Mouse (Mus musculus): ENCODE measurements around the gene Gm20458. TPM values are rescaled to one million over a fixed set of nuclear protein-coding genes. Genes with fewer than 3 reads are reported as not detected.
A peak's percentile ranks its signal among the peaks of the same experiment; 100 is the strongest.

Gm20458 gene
- polyA plus RNA-seq (2016; fragmentation: Nextera tagmentation; extraction: Ambion mirVana), result 3.8 and 6.9 TPM in 2 replicates

DNA sequence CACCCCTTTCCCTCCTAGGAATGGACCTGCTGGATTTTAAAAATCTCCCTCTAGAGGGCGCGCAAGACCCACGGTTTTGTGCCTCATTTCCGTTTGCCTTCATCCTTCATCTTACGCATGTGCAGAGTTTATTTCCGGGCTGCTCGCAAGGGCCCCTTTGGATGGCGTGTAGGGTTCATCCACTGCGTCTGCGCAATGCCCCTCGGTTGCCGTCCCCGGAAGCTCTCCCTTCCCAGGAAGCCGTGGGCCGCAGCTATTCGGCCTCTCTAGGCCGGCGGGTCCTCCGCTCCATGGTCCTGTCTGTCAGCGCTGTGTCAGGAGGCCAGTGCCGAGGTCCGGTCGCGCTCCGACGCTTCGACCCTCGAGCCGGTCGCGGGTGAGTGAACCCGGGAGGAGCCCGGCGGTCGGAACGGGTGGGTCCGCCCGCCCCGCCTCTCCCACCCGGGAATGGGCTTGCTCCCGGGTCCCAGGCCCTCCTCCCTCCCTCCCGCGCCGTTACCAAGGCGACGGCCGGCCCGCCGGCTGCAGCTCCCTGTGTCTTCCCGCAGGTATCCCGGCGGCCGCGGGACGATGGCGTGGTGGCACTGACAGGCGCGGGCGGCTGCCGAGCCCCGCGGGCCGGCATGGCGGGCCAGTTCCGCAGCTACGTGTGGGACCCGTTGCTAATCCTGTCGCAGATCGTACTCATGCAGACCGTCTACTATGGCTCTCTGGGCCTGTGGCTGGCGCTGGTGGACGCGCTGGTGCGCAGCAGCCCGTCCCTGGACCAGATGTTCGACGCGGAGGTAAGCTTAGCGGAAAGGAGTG is at the start of gene Gm20458:
Gene Gm20458 (plus strand): TSS at position 223 of the 807 bp plus-strand sequence.
- peaks cover 24% of the 10 kb centered on the region for H3K4me1 ChIP-seq
- H3K36me3 ChIP-seq, result peaks cover 25% of the 10 kb centered on the region
- WGBS, result under 1% methylated on average over 70 of the region's 79 CpGs
- no peaks in the 10 kb centered on the region for H3K9me3 ChIP-seq
- peak within 1 kb of the TSS; percentile 75 for H3K9ac ChIP-seq (replicated peaks)
- H3K27ac ChIP-seq (replicated peaks), result peak within 1 kb of the TSS; percentile 87
- H3K4me2 ChIP-seq (replicated peaks), result peak within 1 kb of the TSS; percentile 69
- H3K27me3 ChIP-seq, result no peaks in the 10 kb centered on the region
- peak; percentile 98 for ATAC-seq (ENCODE audit: low FRiP score, low read depth)
- peak within 1 kb of the TSS; percentile 71 for H3K4me3 ChIP-seq

- peak overlapping the region; percentile 6; the same call in 1 of the 2 replicates for H3K4me3 ChIP-seq
- H3K36me3 ChIP-seq, result no peaks in the 10 kb centered on the region
- 34% methylated on average over 27 of the region's 28 CpGs for WGBS
- H3K4me2 ChIP-seq (replicated peaks), result peak overlapping the region; percentile 30
- no peaks in the 10 kb centered on the region for H3K9me3 ChIP-seq
- no peak overlapping the region for H3K9ac ChIP-seq (replicated peaks)
- H3K27ac ChIP-seq (replicated peaks), result no peak overlapping the region
- H3K4me1 ChIP-seq, result no peaks in the 10 kb centered on the region
- no peak for ATAC-seq (ENCODE audit: low FRiP score, low read depth)
- peaks cover 41% of the 10 kb centered on the region for H3K27me3 ChIP-seq
These were observed 46.6 kb upstream of the Gm20458 start for GRCm38 (mm10) chr2:164414167-164414566.

DNA sequence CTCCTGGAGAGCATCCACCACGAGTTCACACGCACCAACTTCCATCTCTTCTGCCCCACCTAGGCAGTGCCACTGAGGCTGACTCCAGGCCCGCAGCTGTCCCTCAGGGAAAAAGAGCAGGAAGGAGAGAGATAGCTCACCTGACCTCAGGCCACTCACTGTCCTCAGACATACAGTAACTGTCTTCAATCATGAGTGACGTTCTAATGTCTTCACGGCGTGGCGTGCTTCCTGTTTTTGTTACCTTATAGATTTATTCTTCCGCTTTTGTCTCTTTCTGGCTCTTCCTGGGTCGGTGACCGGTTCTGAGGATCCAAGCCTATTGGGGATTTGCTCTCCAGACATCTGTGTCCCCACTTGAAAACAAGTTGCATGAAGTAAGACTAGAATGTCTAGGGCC is 46.2 kb upstream of the Gm20458 start:
- H3K27ac ChIP-seq (replicated peaks), result no peak overlapping the region
- no peak for ATAC-seq (ENCODE audit: low FRiP score, low read depth)
- WGBS, result 75% methylated on average over 10 of the region's 10 CpGs
- H3K27me3 ChIP-seq, result peaks cover 37% of the 10 kb centered on the region
- H3K9me3 ChIP-seq, result no peaks in the 10 kb centered on the region
- H3K4me2 ChIP-seq (replicated peaks), result peak overlapping the region; percentile 30
- H3K4me3 ChIP-seq, result peak overlapping the region; percentile 6; the same call in 1 of the 2 replicates
- no peaks in the 10 kb centered on the region for H3K36me3 ChIP-seq
- H3K9ac ChIP-seq (replicated peaks), result no peak overlapping the region
- H3K4me1 ChIP-seq, result no peaks in the 10 kb centered on the region

DNA sequence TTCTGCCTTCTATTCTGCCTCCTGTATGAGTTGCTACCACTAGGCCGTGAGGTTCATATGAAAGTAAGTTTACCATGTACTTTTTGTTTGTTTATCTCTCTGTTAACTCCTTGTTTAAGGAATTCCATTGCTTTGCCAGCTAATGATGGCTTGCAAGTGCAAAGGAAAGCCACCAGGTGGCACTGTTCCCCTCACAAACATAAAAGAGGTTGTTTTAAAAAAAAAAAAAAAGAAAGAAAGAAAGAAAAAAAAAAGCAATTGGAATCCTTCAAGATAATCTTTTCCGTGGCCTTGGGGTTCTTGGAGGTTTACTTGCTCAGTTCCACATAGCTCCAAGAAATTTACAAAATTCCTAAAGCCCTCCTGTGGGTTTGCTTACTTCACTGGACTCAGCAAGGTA is 43.6 kb upstream of the Gm20458 start:
- ATAC-seq (ENCODE audit: low FRiP score, low read depth), result no peak
- Histone ChIP-seq H3K9me3 (no peaks in the 10 kb centered on the region), H3K4me3 (no peak overlapping the region), H3K9ac (replicated peaks) (no peak overlapping the region), H3K36me3 (no peaks in the 10 kb centered on the region), H3K27me3 (peaks cover 22% of the 10 kb centered on the region), H3K27ac (replicated peaks) (no peak overlapping the region), H3K4me2 (replicated peaks) (no peak overlapping the region), H3K4me1 (no peaks in the 10 kb centered on the region)
- 2% methylated on average over 2 of the region's 2 CpGs for WGBS

- Histone ChIP-seq H3K27me3 (peaks cover 17% of the 10 kb centered on the region), H3K4me3 (no peak overlapping the region), H3K27ac (replicated peaks) (no peak overlapping the region), H3K9ac (replicated peaks) (no peak overlapping the region), H3K4me2 (replicated peaks) (no peak overlapping the region), H3K36me3 (no peaks in the 10 kb centered on the region), H3K9me3 (no peaks in the 10 kb centered on the region), H3K4me1 (no peaks in the 10 kb centered on the region)
- 27% methylated on average over 3 of the region's 3 CpGs for WGBS
- no peak for ATAC-seq (ENCODE audit: low FRiP score, low read depth)
These were observed 42.4 kb upstream of the Gm20458 start for GRCm38 (mm10) chr2:164418308-164418875.

DNA sequence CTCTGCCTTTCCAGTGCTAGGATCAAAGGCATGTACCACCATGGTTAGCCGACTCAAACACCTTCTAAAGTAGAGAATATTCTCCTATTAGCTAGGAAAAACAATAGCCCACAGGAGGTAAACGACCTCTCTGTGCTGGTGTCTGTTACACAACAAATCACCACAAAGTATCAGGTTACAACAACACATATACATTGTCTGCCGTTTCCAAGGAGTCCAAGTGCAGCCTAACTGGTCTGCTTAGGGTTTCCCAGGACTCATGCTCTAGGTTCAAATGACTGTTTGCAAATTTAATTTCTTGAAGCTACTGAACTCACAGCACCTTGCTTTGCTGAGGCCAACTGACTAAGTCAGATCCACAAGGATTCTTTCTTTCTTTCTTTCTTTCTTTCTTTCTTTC is 41.3 kb upstream of the Gm20458 start:
- no peak for ATAC-seq (ENCODE audit: low FRiP score, low read depth)
- no peak overlapping the region for H3K4me2 ChIP-seq (replicated peaks)
- H3K4me1 ChIP-seq, result no peaks in the 10 kb centered on the region
- no peaks in the 10 kb centered on the region for H3K36me3 ChIP-seq
- H3K4me3 ChIP-seq, result no peak overlapping the region
- H3K27ac ChIP-seq (replicated peaks), result no peak overlapping the region
- H3K9me3 ChIP-seq, result 0 out of 2 replicates have a peak, but pooled peaks cover 2% of the 10 kb centered on the region
- 9% methylated on average over 3 of the region's 3 CpGs for WGBS
- peaks cover 6% of the 10 kb centered on the region for H3K27me3 ChIP-seq
- H3K9ac ChIP-seq (replicated peaks), result no peak overlapping the region

- H3K9ac ChIP-seq (replicated peaks), result no peak overlapping the region
- H3K4me3 ChIP-seq, result no peak overlapping the region
- 0 out of 2 replicates have a peak, but pooled peaks cover 2% of the 10 kb centered on the region for H3K9me3 ChIP-seq
- no peak for ATAC-seq (ENCODE audit: low FRiP score, low read depth)
- H3K27me3 ChIP-seq, result no peaks in the 10 kb centered on the region; the same call in 1 of the 2 replicates
- H3K36me3 ChIP-seq, result no peaks in the 10 kb centered on the region
- no peak overlapping the region for H3K27ac ChIP-seq (replicated peaks)
- H3K4me2 ChIP-seq (replicated peaks), result no peak overlapping the region
- WGBS, result 88% methylated on average over 7 of the region's 7 CpGs
- H3K4me1 ChIP-seq, result no peaks in the 10 kb centered on the region
These were observed 39.5 kb upstream of the Gm20458 start for GRCm38 (mm10) chr2:164421306-164421705.

DNA sequence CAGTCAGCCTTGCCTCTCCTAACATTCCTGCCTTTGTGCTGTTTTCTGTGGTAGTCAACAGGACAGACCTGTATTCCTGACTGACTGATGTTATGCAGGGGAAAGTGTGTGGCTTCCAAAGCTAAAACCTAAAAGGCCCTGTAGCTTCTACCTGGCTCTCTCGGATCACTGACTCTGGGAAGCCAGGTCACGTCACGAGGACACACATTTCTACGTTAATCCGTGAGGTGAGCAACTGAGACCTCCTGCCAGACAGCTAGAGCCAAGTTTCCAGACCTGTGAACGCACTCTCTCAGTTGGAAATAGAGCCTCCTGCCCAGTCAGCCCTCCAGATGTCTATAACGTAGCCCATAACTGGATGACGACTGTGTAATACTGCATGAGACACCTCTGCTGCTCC is 38.8 kb upstream of the Gm20458 start:
- Histone ChIP-seq H3K4me2 (replicated peaks) (no peak overlapping the region), H3K27ac (replicated peaks) (no peak overlapping the region), H3K9ac (replicated peaks) (no peak overlapping the region), H3K4me3 (no peak overlapping the region), H3K36me3 (no peaks in the 10 kb centered on the region), H3K9me3 (0 out of 2 replicates have a peak, but pooled peaks cover 2% of the 10 kb centered on the region), H3K27me3 (no peaks in the 10 kb centered on the region), H3K4me1 (no peaks in the 10 kb centered on the region)
- WGBS, result 81% methylated on average over 8 of the region's 8 CpGs
- no peak for ATAC-seq (ENCODE audit: low FRiP score, low read depth)

DNA sequence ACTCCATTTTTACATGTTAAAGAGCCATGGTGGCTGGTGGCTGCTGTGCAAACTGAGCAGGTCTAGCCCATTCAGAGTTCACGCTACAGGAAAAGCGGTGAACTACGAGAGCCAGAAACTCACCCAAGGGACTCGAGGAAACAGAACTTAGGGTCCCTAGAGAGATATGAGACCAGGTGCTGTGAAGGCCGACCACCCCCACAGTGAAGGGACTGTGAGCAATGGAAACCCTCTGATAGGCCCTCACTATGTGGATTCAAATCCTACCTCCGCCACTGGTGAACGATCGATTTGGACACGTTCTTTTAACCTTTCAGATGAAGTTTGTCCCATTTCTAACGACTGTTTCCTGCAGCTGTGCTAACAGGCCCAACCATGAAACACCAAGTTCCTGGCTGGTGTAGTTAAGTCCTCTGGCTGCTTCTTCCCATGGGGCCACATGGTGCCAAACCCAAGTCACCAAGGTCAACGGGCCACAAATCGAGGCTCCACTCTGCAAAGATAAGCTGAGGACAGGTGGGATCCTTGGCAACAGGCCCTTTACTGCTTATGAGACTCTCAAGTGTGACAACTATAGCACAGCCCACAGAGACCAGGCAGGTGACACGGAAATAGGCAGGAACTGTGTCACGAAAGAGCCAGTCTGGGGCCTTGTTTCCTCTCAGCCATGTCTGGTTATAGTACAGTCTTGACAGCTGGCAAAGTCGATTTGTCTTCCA is 37.9 kb upstream of the Gm20458 start:
- Histone ChIP-seq H3K9me3 (0 out of 2 replicates have a peak, but pooled peaks cover 2% of the 10 kb centered on the region), H3K4me2 (replicated peaks) (no peak overlapping the region), H3K9ac (replicated peaks) (no peak overlapping the region), H3K4me1 (no peaks in the 10 kb centered on the region), H3K36me3 (no peaks in the 10 kb centered on the region), H3K27me3 (no peaks in the 10 kb centered on the region), H3K27ac (replicated peaks) (no peak overlapping the region), H3K4me3 (no peak overlapping the region)
- 91% methylated on average over 15 of the region's 15 CpGs for WGBS
- ATAC-seq (ENCODE audit: low FRiP score, low read depth), result no peak

DNA sequence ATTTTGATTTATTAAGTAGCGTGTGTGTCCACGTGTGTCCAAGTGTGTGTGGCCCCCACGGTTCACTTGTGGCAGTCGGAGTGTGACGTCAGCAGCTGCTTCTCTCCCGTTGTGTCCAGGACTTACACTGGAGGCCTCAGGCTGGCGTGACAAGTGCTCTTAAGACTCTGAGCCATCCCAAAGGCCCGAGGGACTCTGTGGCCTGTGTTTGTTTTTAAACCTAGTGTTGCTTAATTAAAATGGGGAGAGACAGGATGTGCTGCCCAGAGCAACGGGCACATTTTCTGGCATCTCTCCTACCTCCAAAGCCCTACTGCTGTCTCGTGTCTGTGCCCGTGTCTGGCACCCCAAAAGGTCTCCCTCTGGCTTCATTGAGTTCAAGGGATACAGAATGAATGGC is 37.3 kb upstream of the Gm20458 start:
- H3K27me3 ChIP-seq, result no peaks in the 10 kb centered on the region
- no peaks in the 10 kb centered on the region for H3K4me1 ChIP-seq
- H3K4me3 ChIP-seq, result no peak overlapping the region
- H3K36me3 ChIP-seq, result no peaks in the 10 kb centered on the region
- H3K9ac ChIP-seq (replicated peaks), result no peak overlapping the region
- H3K4me2 ChIP-seq (replicated peaks), result no peak overlapping the region
- 92% methylated on average over 11 of the region's 11 CpGs for WGBS
- ATAC-seq (ENCODE audit: low FRiP score, low read depth), result no peak
- no peak overlapping the region for H3K27ac ChIP-seq (replicated peaks)
- 0 out of 2 replicates have a peak, but pooled peaks cover 2% of the 10 kb centered on the region for H3K9me3 ChIP-seq

DNA sequence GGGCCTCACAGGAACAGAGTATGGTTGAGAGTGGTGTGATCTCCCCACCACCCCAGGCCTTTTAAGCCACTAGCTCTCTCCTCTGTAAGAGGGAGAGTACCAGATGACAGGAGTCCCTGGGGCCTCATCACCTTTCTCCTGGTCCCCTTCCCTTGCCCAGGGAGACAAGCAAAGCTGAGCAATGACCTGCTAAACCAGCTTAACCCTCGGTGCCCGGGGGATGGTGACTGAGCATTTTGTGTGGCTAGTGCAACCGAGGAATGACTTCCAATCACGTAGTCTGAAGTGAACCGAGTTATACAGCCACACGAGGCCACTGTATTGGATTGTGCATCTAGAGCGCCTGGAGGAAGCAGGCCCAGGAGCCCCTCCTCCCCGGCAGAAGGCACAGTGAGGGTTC is 36.4 kb upstream of the Gm20458 start:
- Histone ChIP-seq H3K4me3 (no peak overlapping the region), H3K9ac (replicated peaks) (no peak overlapping the region), H3K4me2 (replicated peaks) (no peak overlapping the region), H3K36me3 (no peaks in the 10 kb centered on the region), H3K27ac (replicated peaks) (no peak overlapping the region), H3K27me3 (no peaks in the 10 kb centered on the region), H3K4me1 (no peaks in the 10 kb centered on the region), H3K9me3 (0 out of 2 replicates have a peak, but pooled peaks cover 2% of the 10 kb centered on the region)
- no peak for ATAC-seq (ENCODE audit: low FRiP score, low read depth)
- 85% methylated on average over 8 of the region's 8 CpGs for WGBS

- Histone ChIP-seq H3K4me1 (no peaks in the 10 kb centered on the region), H3K9ac (replicated peaks) (no peak overlapping the region), H3K27me3 (no peaks in the 10 kb centered on the region), H3K36me3 (no peaks in the 10 kb centered on the region), H3K4me2 (replicated peaks) (no peak overlapping the region), H3K4me3 (no peak overlapping the region), H3K9me3 (0 out of 2 replicates have a peak, but pooled peaks cover 2% of the 10 kb centered on the region), H3K27ac (replicated peaks) (no peak overlapping the region)
- no peak for ATAC-seq (ENCODE audit: low FRiP score, low read depth)
- 92% methylated on average over 5 of the region's 5 CpGs for WGBS
These were observed 35.4 kb upstream of the Gm20458 start for GRCm38 (mm10) chr2:164425401-164425800.

Data from midbrain, embryonic 12.5 days (tissue).